Mouse (Mus musculus) megakaryocyte, embryonic 14.5 days (primary cell): Measurements from ENCODE around the gene Pln.

ENCODE experiments used
- FLI1 ChIP-seq: IDR thresholded peaks from 2 replicates; pipeline ENCODE4 v1.6.1; 2012; ENCODE audit warnings: low read length, inconsistent platforms, mixed read lengths
- GATA1 ChIP-seq: IDR thresholded peaks from 3 replicates; pipeline ENCODE4 v1.6.1; 2012; ENCODE audit warnings: mixed read lengths, low read length, inconsistent platforms, borderline replicate concordance

GRCm38 (mm10) chr10:53359016-53359415 lies 21.5 kb downstream of the Pln start:
- no peak for TF ChIP-seq GATA1
- TF ChIP-seq FLI1: no peak
